Mouse (Mus musculus) hindlimb bud, embryonic 11.5 days (tissue): ENCODE data around the gene Pes1.
"Not testable (repeated sequence)": the region's sequence is repeated elsewhere in the genome, so short reads cannot be mapped to it uniquely, and the experiment has no call there.

Experiments used
- DNase-seq: peaks from one replicate; pipeline ENCODE4 v3.0.0-alpha.2; 2012; ENCODE audit warnings: low read depth, low spot score; ENCODE audit errors: extremely low spot score

Pes1 gene

GRCm38 (mm10) chr11:4005220-4005805 is 41.5 kb downstream of the Pes1 start:
- DNase-seq, result no peak

- DNase-seq, result no peak
These were observed 42.7 kb downstream of the Pes1 start for GRCm38 (mm10) chr11:4006462-4006861.

DNA sequence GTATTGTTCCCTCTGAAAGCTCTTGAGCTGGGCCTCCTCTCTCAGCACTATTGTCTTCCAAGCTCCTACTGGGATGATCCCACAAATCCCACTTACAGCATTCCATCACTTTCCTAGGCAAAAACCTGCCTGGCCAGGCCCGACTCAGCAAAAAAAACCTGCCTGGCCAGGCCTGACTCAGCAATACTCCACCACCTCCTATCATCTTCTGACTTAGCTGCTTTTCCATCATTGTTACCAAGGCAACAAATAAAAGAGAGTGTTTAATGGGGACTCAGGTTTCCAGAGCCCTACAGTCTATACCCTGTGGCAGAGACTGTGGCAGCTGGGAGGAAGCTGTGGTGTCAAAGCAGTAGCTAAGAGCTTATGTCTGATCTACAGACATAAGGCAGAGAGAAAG is 48.8 kb downstream of the Pes1 start:
- DNase-seq, result no peak

DNA sequence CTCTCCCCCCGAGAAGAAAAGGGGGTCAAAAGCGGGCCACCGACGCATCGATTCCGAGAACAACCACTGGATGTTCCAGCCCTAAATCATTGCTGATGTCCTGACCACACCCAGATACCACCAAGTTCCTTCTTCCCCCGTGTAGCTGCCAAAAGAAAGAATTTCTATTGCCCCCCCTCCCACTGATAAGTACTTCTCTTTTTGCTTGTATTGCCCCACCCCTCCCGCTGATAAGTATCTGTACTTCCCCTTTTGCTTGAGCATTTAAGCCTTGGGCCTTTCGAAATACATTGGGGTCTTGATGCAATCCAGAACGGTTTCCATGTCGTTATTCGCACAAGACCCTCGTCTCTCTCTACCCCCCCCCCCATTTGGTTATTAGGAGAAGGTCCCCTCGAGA is 52.0 kb downstream of the Pes1 start:
- DNase-seq, result not testable (repeated sequence)

DNA sequence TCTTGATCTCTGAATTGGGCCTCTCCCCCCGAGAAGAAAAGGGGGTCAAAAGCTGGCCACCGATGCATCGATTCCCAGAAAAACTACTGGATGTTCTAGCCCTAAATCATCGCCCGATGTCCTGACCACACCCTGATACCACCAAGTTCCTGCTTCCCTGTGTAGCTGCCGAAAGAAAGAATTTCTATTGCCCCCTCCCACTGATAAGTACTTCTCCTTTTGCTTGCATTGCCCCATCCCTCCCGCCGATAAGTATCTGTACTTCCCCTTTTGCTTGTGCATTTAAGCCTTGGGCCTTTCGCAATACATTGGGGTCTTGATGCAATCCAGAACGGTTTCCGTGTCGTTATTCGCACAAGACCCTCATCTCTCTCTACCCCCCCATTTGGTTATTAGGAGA is 58.3 kb downstream of the Pes1 start:
- not testable (repeated sequence) for DNase-seq

- no peak for DNase-seq
These were observed 59.5 kb downstream of the Pes1 start for GRCm38 (mm10) chr11:4023321-4023720.

- no peak for DNase-seq
These were observed 63.3 kb downstream of the Pes1 start for GRCm38 (mm10) chr11:4027066-4027465.

DNA sequence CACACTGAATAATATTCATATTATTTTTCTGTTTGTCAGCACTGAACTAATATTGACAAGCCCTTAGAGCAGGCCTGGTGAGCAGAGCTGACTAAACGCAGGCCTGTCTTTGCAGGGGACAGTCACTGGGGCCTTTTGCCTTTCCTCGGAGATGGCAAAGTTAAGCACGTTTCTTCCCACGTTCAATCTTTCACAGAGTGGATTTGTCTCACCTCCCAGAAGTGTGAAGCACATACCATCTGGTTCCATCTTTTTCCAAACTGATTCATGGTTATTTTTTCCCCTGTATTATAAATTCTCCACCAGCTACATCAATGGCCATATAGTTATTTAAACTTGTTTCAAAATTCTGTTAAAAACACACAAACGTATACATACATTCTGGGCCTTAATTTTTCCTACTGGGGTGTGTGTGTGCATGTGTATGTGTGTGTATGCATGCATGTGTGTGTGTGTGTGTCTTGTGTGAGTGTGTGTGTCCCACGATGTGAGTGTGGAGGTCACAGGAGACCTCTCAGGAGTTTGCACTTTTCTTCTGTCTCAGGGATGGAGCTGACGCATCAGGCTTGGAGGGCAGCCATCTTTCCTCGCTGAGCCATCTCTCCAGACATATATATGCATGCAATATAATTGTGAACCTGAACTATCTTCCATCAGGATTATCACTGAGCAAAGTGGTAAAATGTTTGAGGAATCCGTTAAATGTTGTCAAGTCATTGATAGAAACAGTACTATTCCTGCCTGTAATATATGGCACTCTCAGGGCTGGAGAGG is 64.0 kb downstream of the Pes1 start:
- no peak for DNase-seq

DNA sequence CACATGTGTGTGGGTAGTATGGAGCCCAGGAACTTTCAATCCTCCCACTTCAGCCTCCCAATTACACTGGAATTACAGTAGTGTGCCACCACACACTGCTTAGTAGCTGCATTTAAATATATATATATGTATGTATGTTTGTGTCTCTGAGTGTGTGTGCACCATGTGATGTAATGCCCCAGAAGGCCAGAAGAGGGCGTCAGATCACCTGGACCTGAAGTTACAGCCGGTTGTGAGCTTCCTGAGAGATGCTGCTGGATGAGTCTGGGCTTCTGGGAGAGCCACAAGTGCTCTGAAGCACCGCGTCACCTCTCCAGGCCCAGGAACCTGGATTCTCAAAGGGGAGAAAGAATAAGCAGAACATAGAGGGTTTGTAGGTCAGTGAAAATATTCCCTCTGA is 65.6 kb downstream of the Pes1 start:
- no peak for DNase-seq
